8 mouse cellular contexts compared by ENCODE assay signal in genomic region chr4:149890551-149890950, GRCm38 (mm10).
DNase-seq lines count a peak whose midpoint lies in the region; ATAC-seq lines count a peak whose summit lies in the region.

No protein-coding gene starts in this region.

- peak overlapping the region; percentile 85 for H3K27ac ChIP-seq in embryonic facial prominence, embryonic 13.5 days
- peak overlapping the region; percentile 96 for H3K27ac ChIP-seq in limb, embryonic 11.5 days (replicated peaks; ENCODE audit: low read depth, low read length)

- H3K4me3 ChIP-seq in embryonic facial prominence, embryonic 13.5 days, result no peak overlapping the region
- H3K4me3 ChIP-seq in limb, embryonic 11.5 days (ENCODE audit: low read depth, low read length), result no peak overlapping the region

- 0 out of 2 replicates have a peak overlapping the region, but pooled peaks have one; percentile 11 for H3K9ac ChIP-seq in embryonic facial prominence, embryonic 13.5 days
- H3K9ac ChIP-seq in limb, embryonic 11.5 days (ENCODE audit: low read length), result peak overlapping the region; percentile 35; the same call in 1 of the 2 replicates

- intact Hi-C loops in heart, postnatal 25 days (cut with DNase I), result loop anchor here (2.0 kb wide), 1 partner anchor 52 kb away; no protein-coding TSS in a partner anchor
- intact Hi-C loops in left cerebral cortex, postnatal 25 days (cut with DNase I), result no loop called here

- peaks cover 76% of the 10 kb centered on the region for H3K4me1 ChIP-seq in embryonic facial prominence, embryonic 13.5 days
- H3K4me1 ChIP-seq in limb, embryonic 11.5 days (ENCODE audit: control insufficient read depth, insufficient read depth, low read length), result peaks cover 71% of the 10 kb centered on the region

- H3K4me2 ChIP-seq in embryonic facial prominence, embryonic 13.5 days, result 0 out of 2 replicates have a peak overlapping the region, but pooled peaks have one; percentile 7
- H3K4me2 ChIP-seq in limb, embryonic 11.5 days (ENCODE audit: low read depth, severe bottlenecking), result 0 out of 2 replicates have a peak overlapping the region, but pooled peaks have one; percentile 8

- peak; percentile 47 for DNase-seq in embryo, embryonic 10.5 days (ENCODE audit: low spot score)
- no peak for DNase-seq in embryo, embryonic 9.5 days (ENCODE audit: extremely low spot score)
- DNase-seq in heart, postnatal 25 days (ENCODE audit: low spot score), result peak; percentile 64
- peak; percentile 78 for DNase-seq in limb, embryonic 11.5 days (ENCODE audit: low spot score)
- DNase-seq in spleen, postnatal 10 days (ENCODE audit: low spot score in 2 of 2), result no peak
- DNase-seq in spleen, postnatal 36 days (ENCODE audit: low spot score in 2 of 2), result no peak
- DNase-seq in left cerebral cortex, postnatal 25 days (ENCODE audit: low spot score in 2 of 2), result no peak

- H3K27me3 ChIP-seq in embryonic facial prominence, embryonic 13.5 days, result no peaks in the 10 kb centered on the region
- no peaks in the 10 kb centered on the region for H3K27me3 ChIP-seq in limb, embryonic 11.5 days (ENCODE audit: control insufficient read depth, insufficient read depth, low read length)

- H3K36me3 ChIP-seq in embryonic facial prominence, embryonic 13.5 days, result no peaks in the 10 kb centered on the region
- no peaks in the 10 kb centered on the region for H3K36me3 ChIP-seq in limb, embryonic 11.5 days (ENCODE audit: control insufficient read depth, insufficient read depth, low read length)

- no peaks in the 10 kb centered on the region for H3K9me3 ChIP-seq in embryonic facial prominence, embryonic 13.5 days
- H3K9me3 ChIP-seq in limb, embryonic 11.5 days (ENCODE audit: control insufficient read depth, low read length), result no peaks in the 10 kb centered on the region

- no peak for ATAC-seq in embryonic facial prominence, embryonic 13.5 days (ENCODE audit: insufficient number of reproducible peaks, insufficient read depth, low FRiP score, low TSS enrichment, low read depth)
- no peak for ATAC-seq in limb, embryonic 11.5 days (ENCODE audit: insufficient number of reproducible peaks, low FRiP score, low TSS enrichment, low read depth)

- 11% methylated on average over 8 of the region's 8 CpGs for WGBS in embryonic facial prominence, embryonic 13.5 days
- 7% methylated on average over 8 of the region's 8 CpGs for WGBS in limb, embryonic 11.5 days

Comparison
In these comparisons a context has a peak if more than half of its experiments do, and no peak if none do; other contexts are left out.
1. DNase-seq: peak in embryo, embryonic 10.5 days (single experiment), heart, postnatal 25 days (single experiment) and limb, embryonic 11.5 days (single experiment); none in embryo, embryonic 9.5 days (single experiment), spleen, postnatal 10 days (0 of 2), spleen, postnatal 36 days (0 of 2) and left cerebral cortex, postnatal 25 days (0 of 2).